Mouse (Mus musculus): ENCODE measurements around the gene Fam57b.
A peak's percentile ranks its signal among the peaks of the same experiment; 100 is the strongest.

Gene Fam57b

DNA sequence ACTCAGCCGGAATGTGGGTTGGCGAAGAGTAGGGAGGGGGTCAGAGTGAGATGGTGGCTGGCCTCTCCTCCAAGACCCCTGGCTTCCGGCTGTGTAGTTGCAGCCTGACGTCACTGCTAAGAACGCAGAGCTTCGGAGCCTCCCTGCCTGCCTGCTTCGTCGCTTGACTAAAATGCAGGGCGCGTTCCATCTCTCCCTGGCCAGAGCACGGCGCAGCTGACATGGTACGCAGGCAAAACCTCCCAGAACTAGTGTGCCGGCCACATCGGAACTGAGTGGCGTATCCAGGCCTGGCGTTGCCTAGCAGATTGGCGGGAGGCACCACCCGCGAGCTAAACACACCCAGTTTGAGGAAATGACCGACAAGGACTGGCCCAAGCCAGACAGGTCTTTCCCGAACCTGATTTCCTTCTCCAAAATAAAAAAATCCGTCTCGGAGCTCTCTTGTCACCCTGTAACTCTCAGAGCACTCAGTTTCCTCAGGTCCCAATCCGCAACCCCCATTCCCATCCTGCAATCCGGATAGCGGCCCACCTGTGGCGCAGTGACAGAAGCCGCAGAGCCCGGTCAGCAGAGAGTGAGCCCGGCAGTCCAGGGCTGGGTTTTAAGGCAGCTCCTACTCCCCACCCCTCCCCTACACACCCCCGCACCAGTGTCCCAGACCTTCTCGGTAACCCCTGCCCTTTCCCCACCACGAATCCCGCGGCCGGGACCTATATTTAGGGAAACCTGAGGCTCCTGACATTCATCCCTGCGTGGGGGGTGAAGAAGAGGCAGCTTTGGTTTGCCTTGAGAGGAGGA lies 2.2 kb downstream of the Fam57b start:
- DNase-seq: no peak

DNA sequence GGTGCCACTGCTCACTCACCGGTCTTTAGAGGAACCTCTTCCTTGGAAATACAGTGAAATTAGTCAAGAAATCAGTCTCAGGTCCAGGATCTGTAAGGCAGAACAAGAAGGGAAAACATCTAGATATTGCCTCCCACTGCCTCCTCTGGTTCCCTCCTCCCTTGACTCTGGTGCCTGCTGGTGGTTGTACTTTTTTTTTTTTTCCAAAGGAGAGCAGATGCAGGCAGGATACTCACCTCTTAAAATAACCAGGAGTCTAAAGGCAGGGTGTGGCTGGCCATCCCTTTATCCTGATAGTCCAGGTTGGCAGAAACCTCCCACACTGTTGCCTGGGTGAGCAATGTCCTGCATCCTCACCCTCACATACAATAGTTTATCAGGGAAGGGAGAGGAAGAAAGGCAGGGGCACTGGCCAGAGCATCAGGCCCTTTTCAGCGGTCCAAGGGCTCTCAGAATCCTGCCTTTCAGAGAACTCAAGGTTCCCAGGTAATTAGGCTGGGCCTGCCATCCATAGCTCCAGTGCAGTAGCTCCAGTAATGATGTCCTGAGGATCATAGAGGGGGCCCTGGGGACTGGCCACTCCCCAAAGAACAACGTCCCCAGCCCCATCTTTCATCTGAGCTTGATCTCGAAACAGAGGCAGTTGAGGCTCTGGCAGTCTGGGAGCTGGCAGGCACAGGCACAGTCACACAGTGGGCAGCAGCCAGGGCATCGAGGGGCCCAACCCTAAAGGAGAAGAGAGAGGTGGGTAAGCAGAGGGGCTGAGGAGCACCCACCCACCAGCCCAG lies 3.0 kb downstream of the Fam57b start:
- DNase-seq: no peak

DNA sequence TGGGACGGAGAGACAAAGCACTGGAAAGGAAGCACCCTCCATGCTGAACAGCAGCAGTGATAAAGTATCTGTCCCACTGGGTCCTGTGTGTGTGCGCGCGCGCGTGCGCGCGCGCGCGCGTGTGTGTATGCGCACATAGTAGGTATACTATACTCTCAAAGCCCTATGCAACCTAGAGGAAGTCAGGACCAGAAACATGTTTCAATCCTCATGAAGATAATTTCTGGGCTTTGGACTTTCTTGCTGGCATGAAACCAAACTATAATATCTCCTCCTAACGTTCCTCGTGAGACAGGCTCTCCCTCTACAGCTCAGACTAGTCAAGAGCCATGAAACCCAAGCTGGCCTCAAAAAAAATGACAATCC lies 3.6 kb downstream of the Fam57b start:
- DNase-seq: no peak

DNA sequence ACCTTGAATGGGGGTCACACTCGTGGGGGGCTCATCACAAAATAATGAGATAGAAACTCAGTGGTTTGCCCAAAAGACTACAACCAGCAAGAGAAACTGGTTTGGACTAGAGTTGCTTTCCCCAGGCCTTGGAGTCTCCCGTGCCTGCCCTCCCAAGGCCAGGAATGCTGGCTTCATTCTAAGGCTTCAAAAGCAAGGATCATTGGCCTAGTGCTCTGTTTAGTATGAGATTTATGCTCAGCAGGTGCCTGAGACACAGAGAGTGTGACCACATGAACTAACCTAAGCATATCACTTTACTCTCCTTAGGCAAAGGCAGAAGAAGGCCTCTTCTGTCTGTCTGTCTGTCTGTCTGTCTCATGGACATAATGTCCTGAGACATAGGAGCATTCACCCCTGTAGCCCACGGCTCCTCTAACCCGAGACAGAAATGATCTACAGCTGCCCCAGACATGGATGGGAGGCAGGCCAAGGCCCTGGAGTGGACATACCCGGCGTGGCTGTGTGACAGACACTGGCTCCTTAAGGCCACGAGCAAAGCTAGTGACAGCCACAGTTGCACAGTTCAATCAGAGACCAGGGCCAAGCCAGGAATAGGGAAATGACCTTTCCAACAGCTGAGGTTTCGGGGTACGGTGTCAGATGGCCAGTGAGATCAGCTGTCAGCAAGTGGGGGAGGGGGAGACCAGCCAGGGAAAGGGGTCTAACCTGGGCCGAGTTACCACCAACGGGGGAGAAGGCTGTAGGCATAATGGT lies 4.8 kb downstream of the Fam57b start:
- no peak for DNase-seq

DNA sequence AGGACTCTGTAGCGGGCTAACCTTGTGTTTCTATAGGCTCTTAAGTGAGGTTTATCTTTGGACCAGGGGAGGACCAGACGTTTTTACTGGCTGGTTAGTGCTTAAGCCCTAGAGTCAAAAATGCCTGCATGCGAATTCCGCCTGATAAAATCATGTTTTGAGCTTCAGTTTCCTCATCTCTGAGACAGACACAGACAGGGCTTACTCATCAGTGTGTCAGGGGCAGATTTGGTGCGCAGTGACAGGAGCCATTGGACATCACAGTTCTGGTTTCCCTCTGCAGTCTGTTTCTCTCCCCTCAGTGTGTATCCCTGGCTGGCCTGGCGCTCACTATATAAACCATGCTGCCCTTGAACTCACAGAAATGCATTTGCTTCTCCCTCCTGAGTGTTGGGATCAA lies 5.7 kb downstream of the Fam57b start:
- DNase-seq: no peak

DNA sequence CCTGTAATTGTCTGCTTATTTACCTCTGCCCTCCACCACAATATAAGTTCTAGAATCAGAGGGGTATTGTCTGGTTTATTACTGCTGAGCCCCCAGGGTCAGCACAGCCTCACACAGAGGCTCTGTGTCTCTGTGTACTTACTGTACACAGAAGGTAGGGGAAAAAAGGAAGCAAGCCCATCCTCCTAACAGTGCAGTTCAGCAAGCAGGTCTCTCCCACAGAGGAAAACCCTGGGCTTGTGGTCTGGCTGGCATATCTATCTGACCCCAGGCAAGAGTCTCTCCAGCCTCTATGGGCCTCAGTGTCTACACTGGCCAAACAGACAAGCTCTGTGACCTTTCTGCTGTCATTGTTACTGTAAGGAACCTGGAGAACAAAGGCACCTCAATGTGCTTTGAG lies 6.3 kb downstream of the Fam57b start:
- DNase-seq: no peak

DNA sequence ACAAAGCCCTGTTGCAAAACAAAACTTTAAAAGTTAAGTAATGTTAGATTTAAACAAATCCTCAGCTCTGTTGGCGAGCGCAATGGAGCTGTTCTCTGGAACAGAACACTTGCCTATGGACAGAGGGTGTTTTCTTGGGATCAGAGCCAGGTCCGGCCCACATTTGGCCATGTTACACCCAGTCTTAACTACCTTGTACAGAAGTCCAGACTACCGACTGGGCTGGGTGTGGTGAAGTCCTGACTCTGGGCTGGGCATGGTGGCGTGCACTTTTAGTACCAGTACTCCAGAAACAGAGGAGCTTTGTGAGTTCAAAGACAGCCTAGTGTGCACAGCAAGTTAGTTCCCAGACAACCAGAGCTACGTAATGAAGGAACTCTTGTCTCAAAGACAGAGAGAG lies 9.5 kb downstream of the Fam57b start:
- peak; percentile 73 for DNase-seq

DNA sequence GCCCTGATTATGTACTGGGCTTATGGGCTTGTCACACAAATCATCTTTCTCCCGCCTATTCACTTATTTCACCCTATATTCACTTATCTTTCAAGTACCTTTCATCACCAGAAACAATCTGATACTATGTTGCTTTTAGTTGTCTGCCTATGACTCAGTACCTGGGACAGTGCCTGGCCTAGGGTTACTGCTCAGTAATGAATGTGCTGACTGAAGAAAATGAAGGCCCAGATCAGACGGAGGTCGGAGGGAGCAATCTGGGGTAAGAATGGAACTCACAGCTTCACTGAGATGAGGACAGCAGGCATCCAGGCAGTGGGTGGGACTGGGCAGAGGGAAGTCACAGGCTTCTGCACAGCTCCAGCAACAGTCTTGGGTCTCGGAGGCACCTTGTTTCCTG lies 9.9 kb downstream of the Fam57b start:
- no peak for DNase-seq

DNA sequence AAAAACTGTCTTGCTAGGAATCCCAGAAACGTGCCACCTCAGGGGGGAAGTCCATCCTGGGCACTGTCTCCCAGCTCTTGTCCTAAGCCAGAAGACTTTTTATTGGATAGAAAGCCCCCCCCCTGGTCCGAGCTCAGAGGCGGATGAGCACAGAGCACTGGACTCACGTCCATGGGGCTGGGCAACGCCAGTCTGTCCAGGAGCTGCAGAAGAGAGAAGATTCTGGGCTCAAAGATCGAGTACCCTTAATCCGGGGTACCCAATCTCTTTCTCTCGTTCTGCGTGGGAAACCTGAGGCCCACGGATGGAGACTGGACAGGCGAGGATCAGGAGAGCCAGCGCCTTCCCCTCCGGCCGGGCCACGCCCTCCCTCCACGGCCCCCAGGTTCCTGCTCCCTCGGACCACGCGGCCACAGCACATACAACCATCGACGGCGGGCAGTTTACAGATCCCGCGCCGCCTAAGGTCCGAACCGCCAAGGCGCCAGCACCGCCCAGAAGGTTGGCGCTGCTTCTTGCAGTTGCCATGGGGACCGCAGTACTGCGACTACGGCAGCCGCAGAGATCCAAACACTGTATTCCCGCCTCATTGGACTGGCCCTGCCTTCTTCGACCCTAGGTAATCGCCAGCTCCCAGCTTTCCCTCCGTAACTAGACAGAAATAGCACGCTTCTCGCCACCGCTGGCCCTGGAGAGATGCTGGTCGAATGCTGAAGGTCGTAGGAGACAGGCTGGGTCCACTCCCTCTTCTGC lies 11.4 kb downstream of the Fam57b start:
- peak; percentile 91 for DNase-seq

DNA sequence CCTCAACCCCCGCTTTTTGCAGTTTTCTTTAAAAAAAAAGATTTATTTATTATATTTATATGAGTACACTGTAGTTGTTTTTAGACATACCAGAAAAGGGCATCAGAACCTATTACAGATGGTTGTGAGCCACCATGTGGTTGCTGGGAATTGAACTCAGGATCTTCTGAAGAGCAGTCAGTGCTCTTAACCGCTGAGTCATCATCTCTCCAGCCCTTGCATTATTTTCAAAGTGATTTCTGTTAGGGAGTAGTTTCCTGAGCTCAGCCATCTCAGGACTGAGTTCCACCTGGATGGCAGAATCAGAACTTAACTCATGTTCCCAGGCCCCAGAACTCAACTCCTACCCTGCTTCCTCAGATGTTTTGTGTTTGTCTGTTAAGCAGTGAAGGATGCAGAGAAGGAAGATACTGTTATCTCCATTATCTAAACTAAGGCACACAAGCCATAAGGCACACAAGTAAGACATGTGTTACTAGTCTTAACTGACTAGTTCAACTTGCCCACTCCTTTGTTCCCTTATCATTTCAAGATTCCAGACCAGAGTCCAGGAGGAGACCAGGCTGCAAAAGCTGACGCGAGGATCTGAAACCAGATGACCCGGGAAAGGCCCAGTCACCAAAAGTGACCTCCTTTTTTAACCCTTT lies 12.4 kb downstream of the Fam57b start:
- DNase-seq: no peak

DNA sequence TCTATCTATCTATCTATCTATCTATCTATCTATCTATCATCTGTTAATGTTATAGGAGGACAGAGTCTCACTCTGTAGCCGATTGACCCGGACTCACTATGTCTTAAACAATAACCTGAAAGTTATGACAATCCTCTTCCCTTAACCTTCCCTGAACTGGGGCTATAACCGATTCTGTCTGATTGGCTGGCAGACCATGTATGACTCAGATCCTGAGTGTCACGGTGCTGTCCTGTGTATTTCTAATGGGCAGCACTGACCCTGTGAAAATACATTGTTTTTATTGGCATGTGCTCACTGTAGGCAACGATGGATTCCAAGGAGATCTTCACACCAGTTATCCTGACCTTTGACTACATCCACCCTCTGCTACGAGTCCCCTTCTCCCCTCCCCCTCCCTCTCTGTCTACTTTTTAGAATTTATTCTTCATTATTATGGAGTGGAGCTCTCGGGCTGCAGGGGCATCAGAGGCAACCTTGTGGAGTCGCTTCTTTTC lies 18.3 kb downstream of the Fam57b start:
- DNase-seq: no peak

DNA sequence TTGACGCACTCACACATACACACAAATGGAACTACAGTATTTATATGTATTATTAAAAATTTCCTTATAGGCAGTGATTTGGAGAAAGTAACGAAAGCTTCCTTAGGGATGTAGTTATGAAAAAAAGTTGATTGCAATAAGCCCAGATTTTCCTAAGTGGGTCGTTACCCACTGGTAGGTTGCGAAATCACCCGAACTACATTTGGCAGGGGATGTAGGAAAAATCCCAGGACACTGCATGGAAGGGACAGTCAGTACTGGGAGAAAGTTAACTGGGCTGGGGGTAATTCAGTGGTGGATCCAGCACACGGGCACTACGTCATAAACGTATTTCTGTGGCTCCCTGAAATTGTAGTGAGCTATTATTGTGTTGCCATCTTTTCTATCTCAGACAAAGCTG lies 19.0 kb downstream of the Fam57b start:
- no peak for DNase-seq

DNA sequence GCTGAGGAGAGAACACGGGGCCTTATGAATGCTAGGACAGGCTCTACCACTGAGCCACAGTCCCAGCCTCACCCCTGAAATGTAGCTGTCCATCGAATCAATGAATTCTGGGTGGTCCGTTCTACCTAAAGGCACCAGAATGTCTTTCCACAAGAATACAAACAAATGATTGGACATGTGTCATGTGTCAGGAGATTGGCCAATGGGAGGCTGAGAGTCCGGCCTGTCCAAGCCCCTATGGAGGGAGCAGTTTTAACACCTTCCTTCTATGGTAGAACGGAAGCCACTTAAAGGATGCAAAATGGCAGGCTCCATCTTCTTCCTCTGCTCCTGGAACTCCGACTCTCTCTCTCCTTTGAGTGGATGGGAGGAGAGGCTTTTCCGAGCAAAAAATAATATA lies 20.1 kb downstream of the Fam57b start:
- no peak for DNase-seq

DNA sequence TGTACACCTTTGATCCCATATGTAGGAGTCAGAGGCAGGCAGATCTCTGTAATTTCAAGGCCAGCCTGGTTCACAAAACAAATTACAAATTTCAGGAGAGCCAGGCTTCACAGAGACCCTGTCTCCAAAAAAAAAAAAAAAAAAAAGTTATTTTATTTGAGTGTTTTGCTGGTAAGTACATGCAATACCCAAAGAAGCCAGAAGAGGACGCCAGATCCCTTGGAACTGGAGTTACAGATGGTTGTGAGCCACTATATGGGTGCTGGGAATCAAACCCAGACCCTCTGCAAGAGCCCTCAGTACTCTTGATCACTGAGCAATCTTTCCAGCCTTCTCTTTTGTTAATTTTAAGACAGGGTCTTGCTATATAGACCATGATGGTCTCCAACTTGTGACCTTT lies 21.4 kb downstream of the Fam57b start:
- no peak for DNase-seq

DNA sequence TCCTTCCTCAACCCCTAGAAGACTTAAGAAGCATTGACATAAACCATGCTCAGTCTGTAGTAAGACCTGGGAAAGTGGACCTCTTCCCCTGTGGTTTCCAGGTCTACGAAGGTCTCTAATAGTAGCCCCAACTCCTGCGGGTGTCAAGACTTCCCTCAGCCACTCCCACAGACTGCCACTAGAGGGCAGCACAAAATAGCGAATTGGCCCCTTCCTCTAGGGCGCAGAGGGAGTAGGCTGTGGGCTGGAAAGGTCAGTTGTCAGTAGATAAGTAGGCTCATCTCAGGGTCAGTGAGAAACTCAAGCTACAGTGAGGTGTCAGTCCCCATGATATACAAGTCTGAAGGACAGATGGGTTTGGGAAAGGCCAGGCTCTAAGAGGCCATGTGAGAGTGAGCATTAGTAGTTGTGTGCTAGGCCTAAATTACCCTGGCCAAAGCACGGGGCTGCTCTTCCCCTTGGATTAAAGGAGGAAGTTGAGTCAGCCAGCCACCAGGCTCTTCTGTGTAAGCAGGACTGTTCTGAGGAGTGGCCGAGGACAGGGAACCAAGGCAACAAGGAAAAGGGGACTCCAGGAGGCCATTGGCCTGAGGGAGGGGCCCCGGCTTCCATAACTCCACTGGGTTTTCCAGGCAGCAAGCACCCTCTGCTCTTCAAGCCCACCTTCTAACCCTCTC lies 24.5 kb downstream of the Fam57b start:
- DNase-seq: peak; percentile 62

DNA sequence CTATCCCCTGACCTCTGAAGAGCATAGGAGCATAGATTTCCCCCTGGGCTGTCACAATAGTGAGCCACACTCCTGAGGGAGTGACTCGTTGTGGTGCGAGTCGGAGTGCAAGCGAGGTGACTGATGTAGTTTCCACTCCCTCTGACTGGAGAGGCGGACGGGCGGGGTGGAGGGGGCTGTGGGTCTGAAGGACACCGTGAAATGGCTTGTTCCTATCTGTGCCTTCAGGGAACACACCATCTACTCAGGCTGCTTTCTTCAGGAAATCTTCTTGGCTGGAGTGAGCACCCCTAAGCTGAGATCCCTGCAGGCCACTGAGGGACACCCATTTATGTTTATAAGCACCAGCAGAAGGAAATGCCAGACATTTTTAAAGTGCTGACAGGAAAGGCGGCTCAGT lies 25.3 kb downstream of the Fam57b start:
- DNase-seq: no peak

DNA sequence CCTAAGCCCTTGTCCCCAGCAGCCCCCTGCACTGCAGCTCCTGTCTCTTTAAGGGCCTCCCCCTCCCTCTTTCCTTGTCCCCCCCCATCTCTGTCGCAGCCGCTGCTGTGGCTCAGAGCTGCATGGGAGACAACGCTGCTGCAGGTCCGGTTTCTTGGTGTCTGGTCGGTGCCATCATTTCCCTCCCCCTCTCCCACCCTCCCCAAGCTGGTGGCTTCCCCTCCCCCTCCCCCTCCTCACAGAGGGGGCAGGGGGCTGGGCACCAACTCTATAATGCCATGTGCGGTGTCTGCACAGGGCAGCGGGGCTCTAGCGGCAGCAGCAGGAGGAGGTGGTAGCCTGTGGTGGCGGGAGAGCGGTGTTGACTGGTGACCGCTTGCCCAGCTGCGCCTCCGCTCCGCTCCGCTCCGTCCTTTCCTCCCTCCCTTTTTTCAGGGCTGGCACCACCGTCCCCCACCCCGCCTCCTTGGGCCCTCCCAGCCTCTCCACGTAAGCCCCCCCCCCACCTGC lies 25.8 kb downstream of the Fam57b start:
- DNase-seq: no peak

DNA sequence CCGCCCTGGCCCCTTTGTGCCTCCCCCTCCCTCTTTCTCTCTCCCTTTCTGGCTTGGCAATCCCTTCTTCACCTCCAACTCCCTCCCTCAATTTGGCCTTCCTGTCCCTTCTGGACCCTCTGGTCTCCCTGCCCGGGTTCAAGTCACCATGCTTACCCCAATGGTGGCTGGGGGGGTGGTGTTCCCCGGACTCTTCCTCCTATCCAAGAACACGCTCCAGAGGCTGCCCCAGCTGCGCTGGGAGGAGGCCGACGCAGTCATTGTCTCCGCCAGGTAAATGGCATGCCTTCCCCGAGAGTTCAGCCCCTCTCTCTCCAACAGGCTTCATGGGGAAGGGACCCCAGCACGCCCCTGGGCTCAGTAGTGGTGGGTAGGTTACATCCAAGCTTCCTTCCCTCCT lies 26.5 kb downstream of the Fam57b start:
- DNase-seq: no peak

DNA sequence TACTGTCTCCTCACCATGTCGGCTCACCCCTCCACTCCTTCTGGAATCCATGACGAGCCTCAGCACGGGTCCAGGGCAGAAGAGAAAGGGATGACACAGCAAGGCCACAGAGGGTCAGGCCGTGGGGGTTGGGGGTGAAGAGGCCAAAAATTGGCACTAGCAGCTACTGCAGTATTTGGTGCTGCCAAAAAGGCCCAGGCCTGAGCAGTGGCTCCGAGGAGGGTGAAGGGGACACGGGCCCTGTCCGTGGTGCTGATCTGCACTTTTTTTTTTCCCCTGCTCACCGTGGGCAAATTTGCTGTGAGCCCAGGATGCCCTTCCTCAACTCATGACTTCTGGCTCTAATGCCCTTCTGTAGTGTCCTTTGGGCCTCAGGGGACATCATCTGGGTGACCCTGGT lies 27.9 kb downstream of the Fam57b start:
- no peak for DNase-seq

DNA sequence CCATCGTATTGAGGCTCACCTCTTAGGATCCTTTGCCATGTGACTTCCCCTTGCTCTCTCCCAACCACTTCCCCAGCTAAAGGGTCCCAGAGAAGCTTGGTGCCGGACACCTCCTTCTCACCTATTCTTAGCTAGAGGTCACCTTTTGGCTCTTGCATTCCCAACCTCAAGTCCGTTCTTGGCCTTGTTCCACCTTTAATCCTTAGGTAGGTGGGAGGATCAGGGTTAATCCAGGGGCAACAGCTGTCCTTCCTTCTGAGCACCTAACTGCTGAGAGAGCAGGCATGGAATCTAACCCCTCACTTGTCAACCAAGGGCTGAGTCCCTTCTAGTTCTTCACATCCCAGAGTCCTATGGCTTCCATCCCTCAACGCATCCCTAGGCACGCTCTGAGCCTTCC lies 28.5 kb downstream of the Fam57b start:
- DNase-seq: no peak

DNA sequence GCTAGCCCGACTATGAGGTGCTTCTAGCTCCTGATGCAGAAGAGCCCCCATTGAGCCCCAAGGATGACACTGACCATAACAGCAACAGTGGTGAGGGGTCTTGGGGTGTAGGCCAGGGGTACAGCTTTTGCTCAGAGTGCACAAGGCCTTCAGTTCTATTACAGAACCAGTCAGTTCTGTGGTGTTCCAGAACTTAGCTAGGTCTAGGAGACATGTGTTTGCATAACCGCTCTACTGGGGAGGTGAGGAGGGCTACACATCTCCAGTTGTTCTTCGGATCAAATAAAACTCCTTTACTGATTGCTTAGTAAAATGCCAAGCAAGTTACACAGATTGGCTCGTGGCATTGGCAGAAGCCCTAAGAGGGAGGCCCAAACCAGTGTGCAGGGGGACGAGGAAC lies 34.1 kb downstream of the Fam57b start, which contains the start of gene 4930451I11Rik:
Gene 4930451I11Rik (minus strand): TSS at position 101 of the 400 bp plus-strand sequence.
- no peak for DNase-seq

All from kidney, adult 11 months (tissue).